Mouse (Mus musculus) c-Kit-positive CD71-negative TER-119-negative erythroid progenitor cells, embryonic 14.5 days (primary cell): ENCODE results near the gene Ppa1.
A peak's percentile ranks its signal among the peaks of the same experiment; 100 is the strongest.

ENCODE experiments used
- DNase-seq: peaks from one replicate; pipeline ENCODE4 v3.0.0-alpha.2; 2013; ENCODE audit warnings: low read depth

The Ppa1 gene

GRCm38 (mm10) chr10:61648737-61649645 is 639 bp downstream of the Ppa1 start:
- DNase-seq: peak; percentile 31

- no peak for DNase-seq
Observed at GRCm38 (mm10) chr10:61654105-61654504, 5.8 kb downstream of the Ppa1 start.

- no peak for DNase-seq
Observed at GRCm38 (mm10) chr10:61654691-61655090, 6.3 kb downstream of the Ppa1 start.

GRCm38 (mm10) chr10:61655188-61655587 is 6.8 kb downstream of the Ppa1 start:
- DNase-seq: no peak

DNA sequence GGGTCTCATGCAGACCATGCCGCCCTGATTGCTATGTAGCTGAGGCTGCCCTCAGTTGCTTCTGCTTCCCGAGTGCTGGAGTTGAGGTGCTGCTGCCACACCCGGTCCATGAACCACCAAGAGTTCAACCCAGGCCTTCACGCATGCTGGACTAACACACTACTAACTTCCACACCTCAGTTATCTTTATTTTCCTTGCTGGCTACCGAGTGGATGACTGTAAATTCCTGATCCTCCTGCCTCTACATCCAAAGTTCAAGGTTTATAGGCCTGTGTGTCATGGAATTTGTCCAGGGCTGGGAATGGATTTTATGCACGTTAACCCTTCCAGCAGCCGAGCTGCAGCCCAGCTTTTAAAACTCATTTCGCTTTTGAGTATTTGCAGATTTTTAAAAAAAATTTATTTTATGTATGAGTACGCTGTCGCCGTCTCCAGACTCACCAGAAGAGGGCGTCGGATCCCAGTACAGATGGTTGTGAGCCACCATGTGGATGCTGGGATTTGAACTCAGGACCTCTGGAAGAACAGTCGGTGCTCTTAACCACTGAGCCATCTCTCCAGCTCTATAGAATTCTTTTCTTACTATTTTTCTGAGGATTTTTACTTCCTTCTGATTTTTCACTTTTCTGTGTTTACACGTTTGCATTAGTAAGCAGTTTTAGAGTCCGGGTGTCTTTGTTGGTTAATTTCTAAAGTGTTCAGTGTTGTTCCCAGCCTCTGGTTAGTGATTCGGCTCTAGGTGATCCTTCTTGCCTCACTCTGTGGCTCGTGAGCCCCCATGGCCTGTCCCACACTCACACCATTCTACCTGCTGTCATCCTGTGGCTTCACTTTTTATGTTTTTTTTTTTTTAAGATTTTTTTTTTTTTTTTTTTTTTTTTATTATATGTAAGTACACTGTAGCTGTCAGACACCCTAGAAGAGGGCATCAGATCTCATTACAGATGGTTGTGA is 8.9 kb downstream of the Ppa1 start:
- no peak for DNase-seq

DNA sequence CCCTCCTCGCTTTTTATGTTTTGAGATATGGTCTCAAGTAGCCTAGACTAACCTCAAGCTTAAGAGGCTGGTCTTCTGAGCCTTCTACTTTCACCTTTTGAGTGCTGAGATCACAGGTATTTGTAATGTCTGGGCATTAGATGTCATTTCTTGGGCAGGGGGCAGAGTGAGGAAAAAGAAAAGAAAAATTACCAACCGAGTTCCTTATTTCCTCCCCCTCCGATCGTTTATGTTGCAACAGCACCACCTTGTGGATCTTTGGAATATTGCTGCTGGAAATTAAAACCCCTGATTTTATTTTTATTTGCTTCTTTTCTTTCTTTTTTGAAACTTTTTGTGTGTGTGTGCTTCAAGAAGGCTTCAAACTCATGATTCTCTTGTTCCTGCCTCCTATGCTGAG is 9.6 kb downstream of the Ppa1 start:
- peak; percentile 60 for DNase-seq

GRCm38 (mm10) chr10:61661887-61662286 is 13.5 kb downstream of the Ppa1 start:
- no peak for DNase-seq

DNA sequence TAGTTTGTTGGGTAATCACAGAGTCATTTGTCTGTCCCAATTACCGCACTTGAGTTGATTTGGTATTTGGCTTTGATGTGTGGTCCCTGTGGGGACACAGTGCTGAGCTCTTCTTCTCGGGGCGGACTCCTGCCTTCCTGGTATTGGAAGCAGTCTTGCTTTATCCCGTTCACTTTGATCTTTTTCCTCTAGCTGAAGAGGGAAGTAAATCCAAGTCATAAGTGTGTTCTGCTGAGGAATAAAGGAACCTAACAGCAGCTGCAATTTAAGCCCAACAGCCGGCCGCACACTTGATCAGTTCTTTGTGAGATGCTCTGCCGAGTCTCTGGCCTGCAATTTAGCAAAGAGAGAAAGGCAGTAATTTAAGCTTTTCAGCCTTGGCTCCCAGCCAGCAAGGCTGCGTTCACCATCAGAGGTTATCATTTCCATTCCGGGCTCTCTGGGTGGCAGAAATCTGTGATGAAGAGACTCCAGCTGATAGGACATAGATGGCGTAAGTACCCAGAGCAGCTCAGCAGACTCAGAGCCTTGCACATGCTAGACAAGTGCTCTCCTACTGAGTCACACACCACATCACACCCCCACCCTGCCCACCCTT is 14.1 kb downstream of the Ppa1 start:
- no peak for DNase-seq

DNA sequence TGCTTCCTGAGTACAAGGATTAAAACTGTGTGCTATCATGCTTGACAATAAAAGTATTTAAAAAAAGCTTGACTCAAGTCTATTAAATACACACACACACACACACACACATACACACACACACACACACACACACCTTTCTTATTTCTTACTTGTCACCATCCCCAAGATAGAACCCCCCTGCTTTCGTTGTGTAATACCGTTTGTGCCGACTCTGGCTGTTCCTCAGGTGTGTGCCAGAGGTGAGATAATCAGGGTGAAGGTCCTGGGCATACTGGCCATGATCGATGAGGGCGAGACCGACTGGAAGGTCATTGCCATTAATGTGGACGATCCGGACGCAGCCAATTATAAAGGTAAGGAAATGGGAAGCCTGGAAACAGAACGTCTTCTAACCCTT is 16.8 kb downstream of the Ppa1 start:
- DNase-seq: no peak

DNA sequence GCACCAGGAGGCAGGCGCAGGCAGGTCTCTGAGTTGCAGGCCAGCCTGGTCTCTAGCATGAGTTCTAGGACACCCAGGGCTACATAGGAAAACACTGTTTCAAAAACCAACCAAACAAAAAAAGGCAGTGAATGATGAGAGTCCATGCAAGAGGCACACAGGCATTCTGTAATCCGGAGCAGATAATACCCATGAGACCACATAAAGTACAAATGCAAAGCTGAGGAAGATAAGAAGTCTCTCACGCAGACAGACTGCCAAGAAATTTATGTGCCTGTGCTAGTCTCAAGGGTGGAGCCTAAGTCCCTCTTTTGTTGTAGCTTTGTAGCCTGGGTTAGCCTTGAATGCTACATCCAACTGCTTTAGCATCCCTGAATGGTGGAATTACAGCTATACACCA is 17.3 kb downstream of the Ppa1 start:
- DNase-seq: no peak

GRCm38 (mm10) chr10:61669289-61669688 is 20.9 kb downstream of the Ppa1 start:
- DNase-seq: no peak

DNA sequence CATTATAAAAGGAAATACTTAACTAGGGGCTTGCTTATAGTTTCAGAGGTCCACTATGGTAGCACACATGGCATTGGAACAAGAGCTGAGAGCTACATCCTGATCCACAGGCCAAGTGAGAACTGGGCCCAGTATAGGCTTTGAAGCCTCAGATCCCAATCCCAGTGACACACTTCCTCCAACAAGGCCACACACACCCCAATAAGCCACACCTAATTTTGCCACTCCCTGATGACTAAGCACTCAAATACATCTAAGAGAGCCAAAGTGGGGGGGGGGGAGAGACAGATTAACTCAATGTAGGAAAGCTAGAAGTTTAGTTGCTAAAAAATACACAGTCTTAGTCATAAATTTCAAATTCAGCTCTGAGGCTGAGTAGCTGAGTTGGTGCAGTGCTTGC is 21.5 kb downstream of the Ppa1 start:
- DNase-seq: no peak

DNA sequence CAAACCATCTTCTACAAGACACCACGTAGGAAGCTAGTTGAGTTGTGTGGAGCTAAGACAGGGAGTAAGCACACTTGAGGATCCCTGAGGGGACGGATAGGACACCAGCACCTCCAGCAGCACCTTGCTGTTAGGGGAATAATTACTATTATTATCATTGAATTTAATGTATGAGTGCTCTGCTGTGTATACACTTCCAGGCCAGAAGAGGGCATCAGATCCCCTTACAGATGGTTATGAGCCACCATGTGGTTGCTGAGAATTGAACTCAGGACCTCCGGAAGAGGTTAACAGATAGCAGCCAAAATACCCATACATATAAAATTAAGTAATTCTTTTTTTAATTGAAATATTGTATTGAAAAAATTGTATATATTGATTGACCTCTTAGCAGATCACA is 22.4 kb downstream of the Ppa1 start:
- no peak for DNase-seq

GRCm38 (mm10) chr10:61675935-61676334 is 27.6 kb downstream of the Ppa1 start:
- no peak for DNase-seq

DNA sequence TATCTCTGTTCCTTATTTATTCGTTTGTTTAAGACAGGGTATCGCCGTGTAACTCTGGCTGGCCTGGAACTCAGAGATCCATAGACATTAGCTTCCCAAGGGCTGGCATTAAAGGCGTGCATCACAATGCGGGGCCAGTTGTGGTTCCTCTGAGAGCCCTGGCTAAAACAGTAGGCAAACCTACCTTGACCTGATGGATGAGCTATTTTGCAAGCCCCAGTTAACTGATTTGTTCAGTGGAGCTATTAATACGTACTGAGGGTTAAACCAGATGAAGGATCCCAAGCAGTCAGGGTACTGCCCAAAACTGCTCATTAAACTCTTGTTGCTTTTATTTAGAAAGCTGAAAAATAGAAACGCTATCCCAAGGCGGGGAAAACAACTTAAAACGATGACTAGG is 31.2 kb downstream of the Ppa1 start:
- DNase-seq: no peak

DNA sequence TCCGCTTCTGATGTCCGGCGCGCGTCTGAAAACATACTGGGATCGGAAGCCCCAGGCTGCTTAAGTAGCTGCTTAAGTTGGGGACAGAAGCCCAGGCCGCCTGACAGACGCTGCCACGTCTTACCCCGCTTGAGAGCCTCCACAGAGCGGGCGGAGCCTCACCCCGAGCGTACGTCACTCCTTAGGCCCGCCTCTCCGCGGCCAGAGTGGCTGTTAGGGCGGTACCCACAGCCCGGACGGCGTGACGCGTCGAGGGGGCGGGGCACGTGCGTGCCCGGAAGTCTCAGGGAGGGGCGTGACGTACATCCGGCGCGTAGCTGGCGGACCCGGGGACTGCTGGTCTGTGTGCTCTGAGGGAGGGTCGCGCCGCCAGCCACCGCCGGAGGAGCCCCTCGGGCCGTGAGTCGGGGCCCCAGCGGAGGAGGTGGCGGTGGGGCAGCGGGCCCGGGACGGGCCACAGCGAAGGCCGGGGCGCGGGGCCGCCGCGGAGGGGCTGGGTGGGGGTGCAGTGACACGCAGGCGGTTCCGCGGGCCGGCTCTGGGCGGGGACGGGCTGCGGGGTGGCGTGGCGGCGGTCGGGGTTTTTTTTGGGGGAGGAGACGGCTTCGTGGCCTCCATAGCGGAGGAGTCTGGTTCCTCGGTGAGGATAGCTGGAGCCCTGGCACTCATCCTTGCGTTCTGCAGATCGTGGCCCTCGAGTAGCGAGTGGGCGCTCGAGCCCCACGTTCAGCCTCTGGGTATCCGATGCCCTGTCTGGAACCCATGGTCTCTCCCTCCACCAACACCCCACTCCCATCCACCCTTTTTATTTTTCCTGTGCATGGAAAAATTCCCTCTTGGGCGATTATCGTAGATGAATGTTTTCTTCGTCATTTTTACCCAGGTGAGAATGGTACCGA is 31.9 kb downstream of the Ppa1 start, which contains the start of gene Sar1a:
Gene Sar1a (plus strand): TSS at position 285 of the 899 bp plus-strand sequence.
- peak; percentile 94 for DNase-seq

DNA sequence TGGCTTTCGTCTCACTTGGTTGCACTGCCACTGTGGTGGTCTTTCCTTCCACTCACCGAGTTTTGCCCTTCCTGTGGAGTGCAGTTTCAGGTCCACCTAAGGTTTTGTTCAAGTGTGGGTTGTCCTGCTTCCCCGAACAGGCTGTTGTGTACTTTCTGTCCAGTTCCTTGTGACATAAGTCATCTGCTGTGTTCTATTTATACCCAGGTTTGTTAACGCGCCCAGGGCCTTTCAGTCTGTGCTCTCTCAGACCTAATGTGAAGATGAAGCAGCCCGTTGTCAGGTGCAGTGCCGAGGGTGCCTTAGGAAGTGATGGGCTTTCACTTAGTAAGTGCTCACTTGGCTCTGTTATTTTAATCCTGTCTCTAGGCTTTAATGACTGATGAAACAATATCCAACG is 41.1 kb downstream of the Ppa1 start:
- no peak for DNase-seq

GRCm38 (mm10) chr10:61693563-61693962 is 45.2 kb downstream of the Ppa1 start:
- DNase-seq: no peak

GRCm38 (mm10) chr10:61694870-61695670 is 46.7 kb downstream of the Ppa1 start, which contains the start of gene Tysnd1:
Gene Tysnd1, plus strand, starts transcription at chr10:61695514.
- DNase-seq: peak; percentile 95
